Comparison of ENCODE assay signal across 20 mouse cellular contexts in the genomic region with DNA sequence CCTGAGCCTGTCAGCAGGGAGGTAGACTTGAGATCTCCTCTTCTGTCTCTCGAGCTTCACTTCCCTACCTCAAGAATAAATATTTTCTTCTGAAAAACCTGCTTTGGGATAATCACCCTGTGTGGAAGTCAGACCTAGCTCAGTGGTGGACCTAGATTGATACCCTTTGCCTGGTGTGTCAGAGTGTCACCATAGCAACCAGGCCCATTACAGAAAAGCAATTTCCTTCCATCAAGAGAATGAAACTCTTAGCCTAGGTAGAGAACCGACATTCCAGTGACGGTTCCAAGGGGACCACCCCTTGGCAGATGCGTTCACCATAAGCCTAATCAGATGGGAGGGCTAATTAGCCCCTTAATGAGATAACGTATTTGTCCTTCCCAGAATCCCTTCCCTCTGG.
A peak's percentile ranks its signal among the peaks of the same experiment; 100 is the strongest.
DNase-seq lines count a peak whose midpoint lies in the region; ATAC-seq and TF ChIP-seq lines count a peak whose summit lies in the region.
"Had no signal": no experiment of that assay in that cellular context is flagged by ENCODE, and none has a peak within 500 bp of the region (broad histone marks: within the 10 kb centered on the region; RNA-seq: fewer than 3 reads in every experiment).

No protein-coding gene starts in this region.

- H3K9me3 ChIP-seq in forebrain, embryonic 13.5 days (replicated peaks) = no peaks in the 10 kb centered on the region
- H3K9me3 ChIP-seq in forebrain, postnatal 0 days (ENCODE audit: low read length) = no peaks in the 10 kb centered on the region
- no peaks in the 10 kb centered on the region; the same call in 1 of the 2 replicates for H3K9me3 ChIP-seq in hindbrain, postnatal 0 days (ENCODE audit: low read length)
- H3K9me3 ChIP-seq in hindbrain, embryonic 14.5 days (ENCODE audit: control insufficient read depth, low read length) = no peaks in the 10 kb centered on the region
- H3K9me3 ChIP-seq in neural tube, embryonic 13.5 days = no peaks in the 10 kb centered on the region
- no peaks in the 10 kb centered on the region for H3K9me3 ChIP-seq in neural tube, embryonic 15.5 days (replicated peaks)
- H3K9me3 ChIP-seq: embryonic facial prominence, embryonic 10.5 days; forebrain, embryonic 15.5 days; heart, embryonic 12.5 days had no signal

- no peak overlapping the region for H3K27ac ChIP-seq in forebrain, embryonic 13.5 days
- no peak overlapping the region for H3K27ac ChIP-seq in forebrain, postnatal 0 days (ENCODE audit: low read depth, low read length)
- H3K27ac ChIP-seq in hindbrain, postnatal 0 days = no peak overlapping the region
- no peak overlapping the region for H3K27ac ChIP-seq in hindbrain, embryonic 14.5 days
- H3K27ac ChIP-seq in neural tube, embryonic 13.5 days (replicated peaks) = no peak overlapping the region
- no peak overlapping the region for H3K27ac ChIP-seq in neural tube, embryonic 15.5 days (replicated peaks)
- H3K27ac ChIP-seq: embryonic facial prominence, embryonic 10.5 days; forebrain, embryonic 15.5 days; gastrocnemius, adult 2 months; hindbrain, embryonic 10.5 days had no signal

- H3K4me3 ChIP-seq in forebrain, embryonic 13.5 days = no peak overlapping the region
- H3K4me3 ChIP-seq in forebrain, postnatal 0 days (ENCODE audit: low read depth, low read length) = no peak overlapping the region
- H3K4me3 ChIP-seq in hindbrain, postnatal 0 days (ENCODE audit: low read length) = no peak overlapping the region
- no peak overlapping the region for H3K4me3 ChIP-seq in hindbrain, embryonic 14.5 days (replicated peaks; ENCODE audit: low read length)
- no peak overlapping the region for H3K4me3 ChIP-seq in neural tube, embryonic 13.5 days
- H3K4me3 ChIP-seq in neural tube, embryonic 15.5 days (replicated peaks) = no peak overlapping the region
- H3K4me3 ChIP-seq: embryonic facial prominence, embryonic 10.5 days; forebrain, embryonic 15.5 days; gastrocnemius, adult 2 months; heart, embryonic 12.5 days; hindbrain, embryonic 10.5 days had no signal

- peaks cover 5% of the 10 kb centered on the region; the same call in 1 of the 2 replicates for H3K4me1 ChIP-seq in forebrain, embryonic 13.5 days
- H3K4me1 ChIP-seq in forebrain, postnatal 0 days (ENCODE audit: insufficient read depth) = no peaks in the 10 kb centered on the region
- no peaks in the 10 kb centered on the region for H3K4me1 ChIP-seq in hindbrain, postnatal 0 days (ENCODE audit: insufficient read depth, low read length)
- no peaks in the 10 kb centered on the region for H3K4me1 ChIP-seq in hindbrain, embryonic 14.5 days (replicated peaks; ENCODE audit: control insufficient read depth, insufficient read depth, low read length)
- peaks cover 8% of the 10 kb centered on the region; the same call in 1 of the 2 replicates for H3K4me1 ChIP-seq in neural tube, embryonic 13.5 days (replicated peaks)
- no peaks in the 10 kb centered on the region for H3K4me1 ChIP-seq in neural tube, embryonic 15.5 days
- H3K4me1 ChIP-seq: forebrain, embryonic 15.5 days; heart, embryonic 12.5 days had no signal

- peak; percentile 27; the same call in 1 of the 2 replicates for ATAC-seq in forebrain, embryonic 13.5 days
- no peak for ATAC-seq in forebrain, postnatal 0 days
- ATAC-seq in hindbrain, postnatal 0 days = peak; percentile 38; the same call in 1 of the 2 replicates
- ATAC-seq in hindbrain, embryonic 14.5 days (ENCODE audit: low FRiP score) = no peak
- 0 out of 2 replicates have a peak, but pooled peaks have one; percentile 27 for ATAC-seq in neural tube, embryonic 13.5 days (ENCODE audit: low read depth)
- no peak for ATAC-seq in neural tube, embryonic 15.5 days (ENCODE audit: low FRiP score)
- ATAC-seq: activated CD4-positive, CD25-positive, alpha-beta regulatory T cell, adult 4 months; forebrain, embryonic 15.5 days; inflammation-experienced regulatory T-cells, adult 6 months; intestine, postnatal 0 days; Patski had no signal

- H3K9ac ChIP-seq in forebrain, embryonic 13.5 days = no peak overlapping the region
- H3K9ac ChIP-seq in forebrain, postnatal 0 days = no peak overlapping the region
- no peak overlapping the region for H3K9ac ChIP-seq in hindbrain, postnatal 0 days (replicated peaks; ENCODE audit: low read length)
- H3K9ac ChIP-seq in hindbrain, embryonic 14.5 days = no peak overlapping the region
- H3K9ac ChIP-seq in neural tube, embryonic 13.5 days = no peak overlapping the region
- H3K9ac ChIP-seq in neural tube, embryonic 15.5 days (replicated peaks) = no peak overlapping the region
- H3K9ac ChIP-seq: forebrain, embryonic 15.5 days; heart, embryonic 12.5 days had no signal

- WGBS in forebrain, embryonic 13.5 days = 23% methylated on average over 5 of the region's 5 CpGs
- WGBS in forebrain, postnatal 0 days = 23% methylated on average over 5 of the region's 5 CpGs
- 36% methylated on average over 5 of the region's 5 CpGs for WGBS in hindbrain, postnatal 0 days
- 35% methylated on average over 5 of the region's 5 CpGs for WGBS in hindbrain, embryonic 14.5 days
- 20% methylated on average over 5 of the region's 5 CpGs for WGBS in neural tube, embryonic 13.5 days
- 23% methylated on average over 5 of the region's 5 CpGs for WGBS in neural tube, embryonic 15.5 days

- H3K36me3 ChIP-seq in forebrain, embryonic 13.5 days (ENCODE audit: poor library complexity, severe bottlenecking) = no peaks in the 10 kb centered on the region
- no peaks in the 10 kb centered on the region for H3K36me3 ChIP-seq in forebrain, postnatal 0 days (ENCODE audit: insufficient read depth)
- H3K36me3 ChIP-seq in hindbrain, postnatal 0 days (ENCODE audit: insufficient read depth, low read length) = no peaks in the 10 kb centered on the region
- H3K36me3 ChIP-seq in hindbrain, embryonic 14.5 days (replicated peaks; ENCODE audit: control insufficient read depth, insufficient read depth) = no peaks in the 10 kb centered on the region
- no peaks in the 10 kb centered on the region for H3K36me3 ChIP-seq in neural tube, embryonic 13.5 days
- H3K36me3 ChIP-seq in neural tube, embryonic 15.5 days = no peaks in the 10 kb centered on the region
- H3K36me3 ChIP-seq: embryonic facial prominence, embryonic 10.5 days; forebrain, embryonic 15.5 days; heart, embryonic 12.5 days; hindbrain, embryonic 10.5 days had no signal

- DNase-seq in forebrain, postnatal 0 days = no peak
- DNase-seq in hindbrain, postnatal 0 days (ENCODE audit: low spot score) = peak; percentile 26
- no peak for DNase-seq in hindbrain, embryonic 14.5 days (ENCODE audit: low spot score)
- DNase-seq in mesoderm, embryonic 11.5 days (ENCODE audit: low read depth, low spot score) = peak; percentile 15
- DNase-seq: adrenal gland, postnatal 14 days; cerebellum, adult 18-20 months; cerebellum, adult 9-11 months; gastrocnemius, adult 2 months; gastrocnemius, postnatal 25 days had no signal

- H3K27me3 ChIP-seq in forebrain, embryonic 13.5 days = no peaks in the 10 kb centered on the region
- H3K27me3 ChIP-seq in forebrain, postnatal 0 days (ENCODE audit: insufficient read depth, low read length) = no peaks in the 10 kb centered on the region
- no peaks in the 10 kb centered on the region for H3K27me3 ChIP-seq in hindbrain, postnatal 0 days (ENCODE audit: insufficient read depth, low read length)
- no peaks in the 10 kb centered on the region for H3K27me3 ChIP-seq in hindbrain, embryonic 14.5 days (ENCODE audit: control insufficient read depth, insufficient read depth, low read length)
- H3K27me3 ChIP-seq in neural tube, embryonic 13.5 days = no peaks in the 10 kb centered on the region
- no peaks in the 10 kb centered on the region for H3K27me3 ChIP-seq in neural tube, embryonic 15.5 days (replicated peaks)
- H3K27me3 ChIP-seq: forebrain, embryonic 15.5 days had no signal

- TF ChIP-seq CTCF in forebrain, postnatal 0 days (IDR thresholded peaks at IDR 0.05; ENCODE audit: low read depth) = no peak
- no peak for TF ChIP-seq CTCF in hindbrain, postnatal 0 days (IDR thresholded peaks at IDR 0.05; ENCODE audit: low read depth)

- no peak overlapping the region for H3K4me2 ChIP-seq in forebrain, embryonic 13.5 days
- no peak overlapping the region for H3K4me2 ChIP-seq in forebrain, postnatal 0 days (ENCODE audit: low read depth)
- H3K4me2 ChIP-seq in hindbrain, postnatal 0 days (ENCODE audit: low read depth, low read length) = no peak overlapping the region
- no peak overlapping the region for H3K4me2 ChIP-seq in hindbrain, embryonic 14.5 days (replicated peaks)
- no peak overlapping the region for H3K4me2 ChIP-seq in neural tube, embryonic 13.5 days
- H3K4me2 ChIP-seq in neural tube, embryonic 15.5 days = no peak overlapping the region
- H3K4me2 ChIP-seq: forebrain, embryonic 15.5 days; heart, embryonic 12.5 days had no signal

Comparison
In these comparisons a context has a peak if more than half of its experiments do, and no peak if none do; other contexts are left out.
1. ATAC-seq: peak in forebrain, embryonic 13.5 days (single experiment), hindbrain, postnatal 0 days (single experiment) and neural tube, embryonic 13.5 days (single experiment); none in forebrain, postnatal 0 days (single experiment), hindbrain, embryonic 14.5 days (single experiment) and neural tube, embryonic 15.5 days (single experiment).
2. DNase-seq: peak in hindbrain, postnatal 0 days (single experiment) and mesoderm, embryonic 11.5 days (single experiment); none in forebrain, postnatal 0 days (single experiment) and hindbrain, embryonic 14.5 days (single experiment).